Mouse (Mus musculus): ENCODE data around the gene Eprs. TPM values are rescaled to one million over a fixed set of nuclear protein-coding genes. Genes with fewer than 3 reads are reported as not detected.

The Eprs gene
- total RNA-seq, 1 experiment: 201 TPM

DNA sequence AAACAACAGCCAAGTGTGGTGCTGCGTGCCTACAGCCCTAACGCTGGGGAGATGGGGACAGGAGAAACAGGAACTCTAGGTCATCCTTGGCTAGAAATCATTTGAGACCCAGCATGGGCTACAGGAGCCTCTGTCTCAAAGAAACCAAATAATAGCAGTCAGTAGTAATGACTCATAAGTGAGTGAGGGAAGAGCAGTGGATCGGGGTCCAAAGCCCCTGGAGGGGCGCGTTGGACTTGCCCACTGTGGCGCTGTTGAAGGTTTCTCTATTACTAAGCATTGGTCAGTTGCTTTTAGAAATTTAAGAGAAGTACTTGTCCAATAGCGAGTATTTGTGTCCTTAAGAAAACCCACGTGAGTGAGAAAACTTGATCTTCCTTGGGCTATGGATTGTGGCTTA, 9.5 kb upstream of the Eprs start:
- no peaks in the 10 kb centered on the region for H3K9me3 ChIP-seq (ENCODE audit: control insufficient read depth, insufficient read depth, low read depth, low read length)
- no peak overlapping the region for H3K4me3 ChIP-seq (ENCODE audit: insufficient read depth in 1 of 2, low read depth in 1 of 2, low read length in 2 of 2, poor library complexity in 1 of 2, severe bottlenecking in 1 of 2)
- no peaks in the 10 kb centered on the region for H3K4me1 ChIP-seq (ENCODE audit: control insufficient read depth in 2 of 2, insufficient read depth in 2 of 2, low read length in 2 of 2, poor library complexity in 1 of 2)
- H3K27ac ChIP-seq (ENCODE audit: insufficient read depth, low read depth, low read length, poor library complexity, severe bottlenecking): no peak overlapping the region
- TF ChIP-seq MAFK (IDR thresholded peaks at IDR 0.05; ENCODE audit: insufficient read depth, low read depth, low read length) (no peak), ZNF384 (IDR thresholded peaks at IDR 0.05; ENCODE audit: low read depth, low read length) (no peak), CHD2 (IDR thresholded peaks at IDR 0.05; ENCODE audit: low read depth, low read length) (no peak), HCFC1 (IDR thresholded peaks at IDR 0.05; ENCODE audit: borderline replicate concordance, insufficient read depth, low read length) (no peak), ZC3H11A (IDR thresholded peaks at IDR 0.05; ENCODE audit: borderline replicate concordance, low read depth, low read length) (no peak)
- peaks cover 32% of the 10 kb centered on the region for H3K36me3 ChIP-seq (ENCODE audit: control insufficient read depth, insufficient read depth, low read length, poor library complexity, severe bottlenecking)
- no peak overlapping the region for H3K9ac ChIP-seq (ENCODE audit: insufficient read depth, low read depth, low read length, poor library complexity, severe bottlenecking)
- in situ Hi-C loops (cut with MboI; ENCODE audit: low sequenced_read_pairs in 2 of 2, unreplicated experiment in 2 of 2): no loop called here
- no peak for DNase-seq (ENCODE audit: low read depth, low spot score)

GRCm38 (mm10) chr1:185354731-185355130, 8.1 kb upstream of the Eprs start:
- no peak overlapping the region for H3K4me3 ChIP-seq (ENCODE audit: insufficient read depth in 1 of 2, low read depth in 1 of 2, low read length in 2 of 2, poor library complexity in 1 of 2, severe bottlenecking in 1 of 2)
- H3K27ac ChIP-seq (ENCODE audit: insufficient read depth, low read depth, low read length, poor library complexity, severe bottlenecking): no peak overlapping the region
- peaks cover 25% of the 10 kb centered on the region for H3K36me3 ChIP-seq (ENCODE audit: control insufficient read depth, insufficient read depth, low read length, poor library complexity, severe bottlenecking)
- in situ Hi-C loops (cut with MboI; ENCODE audit: low sequenced_read_pairs in 2 of 2, unreplicated experiment in 2 of 2): no loop called here
- no peak for TF ChIP-seq ZC3H11A (IDR thresholded peaks at IDR 0.05; ENCODE audit: borderline replicate concordance, low read depth, low read length)
- no peak for TF ChIP-seq HCFC1 (IDR thresholded peaks at IDR 0.05; ENCODE audit: borderline replicate concordance, insufficient read depth, low read length)
- TF ChIP-seq MAFK (IDR thresholded peaks at IDR 0.05; ENCODE audit: insufficient read depth, low read depth, low read length): no peak
- TF ChIP-seq ZNF384 (IDR thresholded peaks at IDR 0.05; ENCODE audit: low read depth, low read length): no peak
- no peak for TF ChIP-seq CHD2 (IDR thresholded peaks at IDR 0.05; ENCODE audit: low read depth, low read length)
- no peaks in the 10 kb centered on the region for H3K9me3 ChIP-seq (ENCODE audit: control insufficient read depth, insufficient read depth, low read depth, low read length)
- no peaks in the 10 kb centered on the region for H3K4me1 ChIP-seq (ENCODE audit: control insufficient read depth in 2 of 2, insufficient read depth in 2 of 2, low read length in 2 of 2, poor library complexity in 1 of 2)
- DNase-seq (ENCODE audit: low read depth, low spot score): no peak
- no peak overlapping the region for H3K9ac ChIP-seq (ENCODE audit: insufficient read depth, low read depth, low read length, poor library complexity, severe bottlenecking)

DNA sequence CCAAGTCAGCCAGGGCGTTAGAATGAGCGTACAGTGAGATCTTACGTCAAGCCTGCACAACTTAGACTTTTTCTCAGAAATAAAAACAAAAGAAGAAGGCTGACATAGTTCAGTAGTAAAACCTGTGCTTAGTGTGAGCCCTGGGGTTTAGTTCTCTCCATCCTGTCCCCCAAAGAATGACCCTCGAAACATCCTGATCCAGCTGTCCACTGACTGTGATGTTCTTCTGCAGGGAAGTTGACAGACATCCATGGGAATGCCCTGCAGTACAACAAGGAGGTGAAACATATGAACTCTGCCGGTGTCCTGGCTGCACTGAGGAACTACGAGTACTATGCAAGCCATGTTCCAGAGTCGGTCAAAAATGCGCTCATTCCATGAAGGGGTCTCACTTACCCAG, 6.6 kb upstream of the Eprs start:
- Histone ChIP-seq H3K9me3 (ENCODE audit: control insufficient read depth, insufficient read depth, low read depth, low read length) (no peaks in the 10 kb centered on the region), H3K36me3 (ENCODE audit: control insufficient read depth, insufficient read depth, low read length, poor library complexity, severe bottlenecking) (peaks cover 15% of the 10 kb centered on the region), H3K4me3 (ENCODE audit: insufficient read depth in 1 of 2, low read depth in 1 of 2, low read length in 2 of 2, poor library complexity in 1 of 2, severe bottlenecking in 1 of 2) (no peak overlapping the region), H3K9ac (ENCODE audit: insufficient read depth, low read depth, low read length, poor library complexity, severe bottlenecking) (no peak overlapping the region), H3K27ac (ENCODE audit: insufficient read depth, low read depth, low read length, poor library complexity, severe bottlenecking) (no peak overlapping the region), H3K4me1 (ENCODE audit: control insufficient read depth in 2 of 2, insufficient read depth in 2 of 2, low read length in 2 of 2, poor library complexity in 1 of 2) (no peaks in the 10 kb centered on the region)
- DNase-seq (ENCODE audit: low read depth, low spot score): no peak
- in situ Hi-C loops (cut with MboI; ENCODE audit: low sequenced_read_pairs in 2 of 2, unreplicated experiment in 2 of 2): no loop called here
- no peak for TF ChIP-seq ZNF384 (IDR thresholded peaks at IDR 0.05; ENCODE audit: low read depth, low read length)
- TF ChIP-seq HCFC1 (IDR thresholded peaks at IDR 0.05; ENCODE audit: borderline replicate concordance, insufficient read depth, low read length): no peak
- no peak for TF ChIP-seq ZC3H11A (IDR thresholded peaks at IDR 0.05; ENCODE audit: borderline replicate concordance, low read depth, low read length)
- no peak for TF ChIP-seq CHD2 (IDR thresholded peaks at IDR 0.05; ENCODE audit: low read depth, low read length)
- no peak for TF ChIP-seq MAFK (IDR thresholded peaks at IDR 0.05; ENCODE audit: insufficient read depth, low read depth, low read length)

DNA sequence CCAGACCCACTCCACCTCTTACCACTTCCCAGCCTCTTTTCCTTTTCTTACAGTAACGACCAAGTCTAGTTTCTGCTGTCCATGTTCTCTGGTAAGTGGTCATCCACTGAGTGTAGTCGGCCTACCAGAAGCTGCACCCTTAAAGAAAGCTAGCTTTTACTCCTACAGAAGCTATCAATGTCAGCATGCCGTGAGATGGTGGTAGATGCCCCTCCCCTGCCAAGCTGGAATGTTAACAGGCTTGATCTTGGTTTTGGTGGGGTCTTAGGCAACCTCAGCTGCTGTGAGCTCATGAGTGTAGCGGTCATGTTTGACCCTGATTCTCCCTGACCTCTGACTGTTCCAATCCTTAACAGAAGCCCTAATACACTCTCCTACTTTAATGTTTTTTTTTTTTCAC, 4.6 kb upstream of the Eprs start:
- in situ Hi-C loops (cut with MboI; ENCODE audit: low sequenced_read_pairs in 2 of 2, unreplicated experiment in 2 of 2): no loop called here
- Histone ChIP-seq H3K27ac (ENCODE audit: insufficient read depth, low read depth, low read length, poor library complexity, severe bottlenecking) (no peak overlapping the region), H3K4me1 (ENCODE audit: control insufficient read depth in 2 of 2, insufficient read depth in 2 of 2, low read length in 2 of 2, poor library complexity in 1 of 2) (no peaks in the 10 kb centered on the region), H3K36me3 (ENCODE audit: control insufficient read depth, insufficient read depth, low read length, poor library complexity, severe bottlenecking) (peaks cover 5% of the 10 kb centered on the region), H3K4me3 (ENCODE audit: insufficient read depth in 1 of 2, low read depth in 1 of 2, low read length in 2 of 2, poor library complexity in 1 of 2, severe bottlenecking in 1 of 2) (no peak overlapping the region), H3K9me3 (ENCODE audit: control insufficient read depth, insufficient read depth, low read depth, low read length) (no peaks in the 10 kb centered on the region), H3K9ac (ENCODE audit: insufficient read depth, low read depth, low read length, poor library complexity, severe bottlenecking) (no peak overlapping the region)
- no peak for TF ChIP-seq ZNF384 (IDR thresholded peaks at IDR 0.05; ENCODE audit: low read depth, low read length)
- no peak for DNase-seq (ENCODE audit: low read depth, low spot score)

GRCm38 (mm10) chr1:185363526-185364182, 810 bp downstream of the Eprs start:
- DNase-seq (ENCODE audit: low read depth, low spot score): peak; percentile 20
- Histone ChIP-seq H3K27ac (ENCODE audit: insufficient read depth, low read depth, low read length, poor library complexity, severe bottlenecking) (peak overlapping the region; percentile 64), H3K9me3 (ENCODE audit: control insufficient read depth, insufficient read depth, low read depth, low read length) (no peaks in the 10 kb centered on the region), H3K36me3 (ENCODE audit: control insufficient read depth, insufficient read depth, low read length, poor library complexity, severe bottlenecking) (no peaks in the 10 kb centered on the region), H3K4me1 (ENCODE audit: control insufficient read depth in 2 of 2, insufficient read depth in 2 of 2, low read length in 2 of 2, poor library complexity in 1 of 2) (peaks cover 0 to 5% of the 10 kb centered on the region in 2 experiments; a peak in 1 of 4 replicates), H3K4me3 (ENCODE audit: insufficient read depth in 1 of 2, low read depth in 1 of 2, low read length in 2 of 2, poor library complexity in 1 of 2, severe bottlenecking in 1 of 2) (peak overlapping the region; percentile 89 to 92), H3K9ac (ENCODE audit: insufficient read depth, low read depth, low read length, poor library complexity, severe bottlenecking) (peak overlapping the region; percentile 93)
- TF ChIP-seq ZC3H11A (IDR thresholded peaks at IDR 0.05; ENCODE audit: borderline replicate concordance, low read depth, low read length): no peak
- TF ChIP-seq HCFC1 (IDR thresholded peaks at IDR 0.05; ENCODE audit: borderline replicate concordance, insufficient read depth, low read length): no peak
- no peak for TF ChIP-seq CHD2 (IDR thresholded peaks at IDR 0.05; ENCODE audit: low read depth, low read length)
- no peak for TF ChIP-seq MAFK (IDR thresholded peaks at IDR 0.05; ENCODE audit: insufficient read depth, low read depth, low read length)
- no peak for TF ChIP-seq ZNF384 (IDR thresholded peaks at IDR 0.05; ENCODE audit: low read depth, low read length)
- in situ Hi-C loops (cut with MboI; ENCODE audit: low sequenced_read_pairs in 2 of 2, unreplicated experiment in 2 of 2): no loop called here

Measured in ES-E14 (cell line).